Mouse (Mus musculus) CH12.LX (cell line): ENCODE results near the gene Ank2.

Experiments
- CTCF ChIP-seq, 2 experiments: IDR thresholded peaks in 1 of 2; conservative IDR thresholded peaks in 1 of 2; 2 replicates each; pipeline ENCODE4 v1.5.1; 2011 to 2012; ENCODE audit warnings: low read depth in 2 of 2, low read length in 2 of 2, improper control_type of control experiment in 1 of 2, inconsistent platforms in 1 of 2, mild to moderate bottlenecking in 1 of 2, moderate library complexity in 1 of 2
- E2F4 ChIP-seq: IDR thresholded peaks from 2 replicates; pipeline ENCODE4 v1.6.1; 2011; ENCODE audit warnings: low read depth, low read length, improper control_type of control experiment; ENCODE audit not compliant: insufficient replicate concordance
- POLR2A ChIP-seq: IDR thresholded peaks from 2 replicates; pipeline ENCODE4 v1.6.1; 2011; ENCODE audit warnings: low read depth, mild to moderate bottlenecking, improper control_type of control experiment, low read length

- no peak for TF ChIP-seq CTCF (conservative IDR thresholded peaks at IDR 0.05 in 1 of 2, IDR thresholded peaks at IDR 0.05 in 1 of 2; ENCODE audit: low read depth in 2 of 2, low read length in 2 of 2)
- TF ChIP-seq E2F4 = no peak
- TF ChIP-seq POLR2A = no peak
Measured at GRCm38 (mm10) chr3:127257969-127258368, 241.2 kb downstream of the Ank2 start.
